Mouse (Mus musculus) activated CD4-positive, CD25-positive, alpha-beta regulatory T cell, adult 9 weeks (primary cell): ENCODE measurements around the gene Olfr1148. TPM values are rescaled to one million over a fixed set of nuclear protein-coding genes. Genes with fewer than 3 reads are reported as not detected.

ENCODE experiments used
- polyA plus RNA-seq: library from polyadenylated mRNA; unstranded; fragments of 100-300 nt; shearing (Covaris generic); gene quantifications from one replicate; pipeline ENCODE4 v1.2.1, GENCODE M21; 2017

Olfr1148 gene
- polyA plus RNA-seq, result not detected

DNA sequence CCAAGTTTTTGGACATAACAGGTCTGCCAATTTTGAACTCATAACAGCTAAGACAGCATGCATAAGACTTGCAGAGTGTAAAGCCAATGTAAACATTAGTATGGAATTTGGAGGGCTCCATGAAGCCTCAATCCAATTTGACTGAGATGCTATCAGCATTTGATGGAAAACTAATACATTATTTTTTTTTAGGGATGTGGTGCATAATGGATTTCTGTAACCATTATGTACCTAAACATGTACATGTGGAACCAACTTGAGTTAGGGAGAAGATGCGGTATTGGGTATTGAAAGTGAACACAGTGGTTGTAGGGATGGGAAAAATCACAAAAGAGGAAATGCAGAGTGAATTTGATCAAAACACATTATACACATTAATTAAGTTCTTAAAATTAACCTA is at the start of gene Olfr1148:
Olfr1148 (plus strand) TSS at position 301 of the 400 bp plus-strand sequence.

GRCm38 (mm10) chr2:87800292-87800691 is 30.0 kb upstream of the Olfr1148 start, which contains the start of gene Olfr1143:
Gene Olfr1143 (plus strand): TSS chr2:87800592.

GRCm38 (mm10) chr2:87809522-87809921 is 20.8 kb upstream of the Olfr1148 start, which contains the start of gene Olfr1145:
Gene Olfr1145 (plus strand): TSS chr2:87809822.

DNA sequence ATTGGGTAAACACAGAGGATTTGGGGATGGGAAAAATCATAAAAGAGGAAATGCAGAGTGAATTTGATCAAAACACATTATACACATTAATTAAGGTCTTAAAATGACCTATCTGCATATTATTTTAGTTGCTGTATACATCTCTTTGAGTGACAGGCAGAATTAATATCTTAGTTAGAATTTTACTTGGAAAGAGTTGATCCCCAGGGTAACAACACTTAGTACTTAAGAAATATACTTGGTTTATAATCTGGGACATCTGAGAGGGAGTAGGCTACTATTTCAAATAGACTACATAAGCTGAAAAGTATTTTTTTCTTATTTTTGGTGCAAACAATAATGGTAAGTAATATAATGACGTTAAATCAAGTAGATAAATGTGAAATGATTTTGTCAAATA is 13.4 kb downstream of the Olfr1148 start, which contains the start of gene Olfr1150-ps1:
Olfr1150-ps1 (plus strand) TSS at position 301 of the 400 bp plus-strand sequence.

DNA sequence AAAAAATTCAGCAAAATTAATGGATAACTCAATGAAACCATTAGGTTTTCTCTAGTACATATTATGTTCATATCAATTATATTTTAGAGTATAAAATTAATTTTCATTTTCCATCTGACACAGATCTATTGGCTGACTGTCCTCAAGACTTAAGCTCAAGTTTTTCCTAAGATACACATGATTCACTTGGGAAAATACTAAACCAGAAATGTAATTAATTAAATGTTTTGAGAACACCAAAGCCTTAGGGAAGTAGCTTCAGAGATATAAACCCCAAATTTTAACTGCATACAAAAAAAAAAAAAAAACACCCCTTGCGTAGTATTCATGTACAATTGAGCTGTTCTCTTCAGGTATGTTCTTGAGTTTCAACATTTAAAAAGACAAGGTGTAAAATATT is 25.2 kb downstream of the Olfr1148 start, which contains the start of gene Olfr1151:
Olfr1151 (plus strand) TSS at position 301 of the 400 bp plus-strand sequence.

GRCm38 (mm10) chr2:87866192-87866591 is 35.9 kb downstream of the Olfr1148 start, which contains the start of gene Olfr1152:
Gene Olfr1152 (plus strand): TSS chr2:87866492.

Other genes starting within 250 kb of the Olfr1148 start
- not detected for gene Olfr1130, start 224.3 kb upstream of the Olfr1148 start, polyA plus RNA-seq
- gene Olfr1131, start 203.4 kb upstream of the Olfr1148 start, polyA plus RNA-seq, result not detected
- not detected for gene Olfr1132, start 193.0 kb upstream of the Olfr1148 start, polyA plus RNA-seq
- gene Olfr1133, start 183.2 kb upstream of the Olfr1148 start, polyA plus RNA-seq, result not detected
- not detected for gene Olfr1134, start 172.1 kb upstream of the Olfr1148 start, polyA plus RNA-seq
- gene Olfr1135, start 156.9 kb upstream of the Olfr1148 start, polyA plus RNA-seq, result not detected
- not detected for gene Olfr1136, start 136.6 kb upstream of the Olfr1148 start, polyA plus RNA-seq
- gene Olfr1137, start 117.4 kb upstream of the Olfr1148 start, polyA plus RNA-seq, result not detected
- not detected for gene Olfr1138, start 90.6 kb upstream of the Olfr1148 start, polyA plus RNA-seq
- not detected for gene Olfr1140, start 86.8 kb upstream of the Olfr1148 start, polyA plus RNA-seq
- not detected for gene Olfr1141, start 76.5 kb upstream of the Olfr1148 start, polyA plus RNA-seq
- gene Olfr152, start 51.0 kb upstream of the Olfr1148 start, polyA plus RNA-seq, result not detected
- not detected for gene Olfr1143, start 29.9 kb upstream of the Olfr1148 start, polyA plus RNA-seq
- gene Olfr1145, start 20.7 kb upstream of the Olfr1148 start, polyA plus RNA-seq, result not detected
- not detected for gene Olfr1150-ps1, start 13.5 kb downstream of the Olfr1148 start, polyA plus RNA-seq
- gene Olfr1151, start 25.3 kb downstream of the Olfr1148 start, polyA plus RNA-seq, result not detected
- gene Olfr1152, start 36.0 kb downstream of the Olfr1148 start, polyA plus RNA-seq, result not detected
- not detected for gene Olfr1153, start 64.4 kb downstream of the Olfr1148 start, polyA plus RNA-seq
- not detected for gene Olfr1154, start 74.6 kb downstream of the Olfr1148 start, polyA plus RNA-seq
- not detected for gene Olfr1155, start 114.6 kb downstream of the Olfr1148 start, polyA plus RNA-seq
- 0.20 TPM for gene Olfr1156, start 122.6 kb downstream of the Olfr1148 start, polyA plus RNA-seq
- not detected for gene Olfr1157, start 137.8 kb downstream of the Olfr1148 start, polyA plus RNA-seq
- not detected for gene Olfr74, start 144.1 kb downstream of the Olfr1148 start, polyA plus RNA-seq
- gene Olfr1158, start 159.6 kb downstream of the Olfr1148 start, polyA plus RNA-seq, result not detected
- gene Olfr1160, start 177.7 kb downstream of the Olfr1148 start, polyA plus RNA-seq, result not detected
- not detected for gene Olfr1161, start 192.2 kb downstream of the Olfr1148 start, polyA plus RNA-seq
- not detected for gene Olfr73, start 207.2 kb downstream of the Olfr1148 start, polyA plus RNA-seq
- gene Olfr1162, start 220.6 kb downstream of the Olfr1148 start, polyA plus RNA-seq, result not detected
- not detected for gene Olfr1163, start 241.3 kb downstream of the Olfr1148 start, polyA plus RNA-seq